Mouse (Mus musculus): ENCODE data around the gene Gm17359.
"Not testable (repeated sequence)": the region's sequence is repeated elsewhere in the genome, so short reads cannot be mapped to it uniquely, and the experiment has no call there.

Gene Gm17359

GRCm38 (mm10) chr3:79416944-79417680 is 80.7 kb downstream of the Gm17359 start:
- DNase-seq, result no peak

- DNase-seq, result no peak
These were observed 82.5 kb downstream of the Gm17359 start for GRCm38 (mm10) chr3:79418921-79419320.

- DNase-seq, result no peak
These were observed 89.0 kb downstream of the Gm17359 start for GRCm38 (mm10) chr3:79425441-79425840.

GRCm38 (mm10) chr3:79433593-79433992 is 97.1 kb downstream of the Gm17359 start:
- peak in 1 of 2 experiments; percentile 19 for DNase-seq

- DNase-seq, result no peak
These were observed 98.0 kb downstream of the Gm17359 start for GRCm38 (mm10) chr3:79434436-79434835.

GRCm38 (mm10) chr3:79434985-79435384 is 98.5 kb downstream of the Gm17359 start:
- no peak for DNase-seq

- DNase-seq, result no peak
These were observed 99.7 kb downstream of the Gm17359 start for GRCm38 (mm10) chr3:79436186-79436585.

GRCm38 (mm10) chr3:79438276-79438675 is 101.8 kb downstream of the Gm17359 start:
- no peak for DNase-seq

GRCm38 (mm10) chr3:79440976-79441491 is 104.6 kb downstream of the Gm17359 start:
- DNase-seq, result peak; percentile 27 to 54

GRCm38 (mm10) chr3:79443850-79444249 is 107.4 kb downstream of the Gm17359 start:
- no peak for DNase-seq

- DNase-seq, result no peak
These were observed 108.6 kb downstream of the Gm17359 start for GRCm38 (mm10) chr3:79445041-79445440.

- no peak for DNase-seq
These were observed 109.7 kb downstream of the Gm17359 start for GRCm38 (mm10) chr3:79446124-79446523.

- not testable (repeated sequence) for DNase-seq
These were observed 110.2 kb downstream of the Gm17359 start for GRCm38 (mm10) chr3:79446648-79447047.

GRCm38 (mm10) chr3:79448421-79448820 is 112.0 kb downstream of the Gm17359 start:
- no peak for DNase-seq

- no peak for DNase-seq
These were observed 112.9 kb downstream of the Gm17359 start for GRCm38 (mm10) chr3:79449361-79449760.

- DNase-seq, result no peak
These were observed 116.3 kb downstream of the Gm17359 start for GRCm38 (mm10) chr3:79452696-79453263.

GRCm38 (mm10) chr3:79455761-79456160 is 119.3 kb downstream of the Gm17359 start:
- DNase-seq, result no peak

- DNase-seq, result no peak
These were observed 122.3 kb downstream of the Gm17359 start for GRCm38 (mm10) chr3:79458651-79459275.

GRCm38 (mm10) chr3:79469440-79469839 is 133.0 kb downstream of the Gm17359 start:
- DNase-seq, result no peak

- DNase-seq, result peak; percentile 30 to 64
These were observed 135.9 kb downstream of the Gm17359 start for GRCm38 (mm10) chr3:79472362-79472761.

- no peak for DNase-seq
These were observed 138.4 kb downstream of the Gm17359 start for GRCm38 (mm10) chr3:79474911-79475310.

- no peak for DNase-seq
These were observed 139.5 kb downstream of the Gm17359 start for GRCm38 (mm10) chr3:79475980-79476379.

- DNase-seq, result no peak
These were observed 141.9 kb downstream of the Gm17359 start for GRCm38 (mm10) chr3:79478400-79478799.

GRCm38 (mm10) chr3:79478880-79479279 is 142.4 kb downstream of the Gm17359 start:
- no peak for DNase-seq

All from lung, postnatal 4 days (tissue).